Mouse (Mus musculus) thymus, adult 2 months (tissue): ENCODE data around the gene Esr1. TPM values are rescaled to one million over a fixed set of nuclear protein-coding genes. Genes with fewer than 3 reads are reported as not detected.

Experiments
- DNase-seq: peaks from one replicate; pipeline ENCODE4 v3.0.0; 2021
- H3K27ac ChIP-seq: fragments of 200-500 bp; 2 replicates; pipeline ENCODE4 v1.5.1; 2012; ENCODE audit warnings: low read length, control low read depth; ENCODE audit not compliant: control insufficient read depth, insufficient read depth
- H3K27me3 ChIP-seq: fragments of 200-500 bp; 2 replicates; pipeline ENCODE4 v1.6.1; 2012; ENCODE audit warnings: mild to moderate bottlenecking, low read length, moderate library complexity, mixed read lengths; ENCODE audit not compliant: control insufficient read depth, insufficient read depth
- H3K36me3 ChIP-seq: fragments of 200-500 bp; 2 replicates; pipeline ENCODE4 v1.6.1; 2012; ENCODE audit warnings: mild to moderate bottlenecking, low read length, moderate library complexity; ENCODE audit not compliant: control insufficient read depth, insufficient read depth
- H3K4me1 ChIP-seq: fragments of 200-500 bp; replicated peaks from 2 replicates; pipeline ENCODE4 v1.6.1; 2012; ENCODE audit warnings: low read length; ENCODE audit not compliant: control insufficient read depth, insufficient read depth
- H3K4me3 ChIP-seq: fragments of 200-500 bp; 2 replicates; pipeline ENCODE4 v1.5.1; 2012; ENCODE audit warnings: mild to moderate bottlenecking, low read length, control low read depth, moderate library complexity; ENCODE audit not compliant: control insufficient read depth, insufficient read depth
- CTCF ChIP-seq: fragments of 200-500 bp; IDR thresholded peaks from 2 replicates; pipeline ENCODE4 v1.5.1; 2012; ENCODE audit warnings: mild to moderate bottlenecking, control low read depth, low read length, moderate library complexity, borderline replicate concordance; ENCODE audit not compliant: control insufficient read depth, poor library complexity, insufficient read depth; ENCODE audit errors: extremely low read depth
- POLR2A ChIP-seq: fragments of 200-500 bp; IDR thresholded peaks from 2 replicates; pipeline ENCODE4 v1.6.1; 2012; ENCODE audit warnings: mild to moderate bottlenecking, low read length, control low read depth, moderate library complexity; ENCODE audit not compliant: control insufficient read depth, poor library complexity, insufficient read depth; ENCODE audit errors: extremely low read depth
- WGBS: fragments of 180-500 bp; shearing (Covaris S2); methylation state at CpG from one replicate; pipeline ENCODE4 v1.1.7; 2018; 5-methylcytosine and 5-hydroxymethylcytosine counted together
- polyA plus RNA-seq: library from polyadenylated mRNA; depleted of rRNA; stranded (reverse); fragments of >200 nt; gene quantifications from 2 replicates; pipeline ENCODE4 v1.2.3, GENCODE M21; 2012

The Esr1 gene
- polyA plus RNA-seq, 1 experiment: 3.4 TPM

GRCm38 (mm10) chr10:4909271-4909670 is 297.9 kb downstream of the Esr1 start:
- no peak for TF ChIP-seq CTCF
- TF ChIP-seq POLR2A: no peak
- Histone ChIP-seq H3K27me3 (no peaks in the 10 kb centered on the region), H3K4me3 (no peak overlapping the region), H3K27ac (no peak overlapping the region), H3K4me1 (no peaks in the 10 kb centered on the region), H3K36me3 (no peaks in the 10 kb centered on the region)
- 24% methylated on average over 2 of the region's 2 CpGs for WGBS
- peak; percentile 24 for DNase-seq

- Histone ChIP-seq H3K27me3 (no peaks in the 10 kb centered on the region), H3K36me3 (no peaks in the 10 kb centered on the region), H3K4me3 (no peak overlapping the region), H3K4me1 (no peaks in the 10 kb centered on the region), H3K27ac (no peak overlapping the region)
- TF ChIP-seq POLR2A: no peak
- TF ChIP-seq CTCF: no peak
- DNase-seq: no peak
- WGBS: 28% methylated on average over 4 of the region's 4 CpGs
Measured at GRCm38 (mm10) chr10:4910451-4910850, 299.1 kb downstream of the Esr1 start.

GRCm38 (mm10) chr10:4919046-4919445 is 307.7 kb downstream of the Esr1 start:
- no peak for TF ChIP-seq POLR2A
- no peak for DNase-seq
- no peak overlapping the region for H3K4me3 ChIP-seq
- no peak overlapping the region for H3K27ac ChIP-seq
- H3K36me3 ChIP-seq: no peaks in the 10 kb centered on the region
- 96% methylated on average over 4 of the region's 4 CpGs for WGBS
- H3K27me3 ChIP-seq: no peaks in the 10 kb centered on the region
- H3K4me1 ChIP-seq: no peaks in the 10 kb centered on the region

DNA sequence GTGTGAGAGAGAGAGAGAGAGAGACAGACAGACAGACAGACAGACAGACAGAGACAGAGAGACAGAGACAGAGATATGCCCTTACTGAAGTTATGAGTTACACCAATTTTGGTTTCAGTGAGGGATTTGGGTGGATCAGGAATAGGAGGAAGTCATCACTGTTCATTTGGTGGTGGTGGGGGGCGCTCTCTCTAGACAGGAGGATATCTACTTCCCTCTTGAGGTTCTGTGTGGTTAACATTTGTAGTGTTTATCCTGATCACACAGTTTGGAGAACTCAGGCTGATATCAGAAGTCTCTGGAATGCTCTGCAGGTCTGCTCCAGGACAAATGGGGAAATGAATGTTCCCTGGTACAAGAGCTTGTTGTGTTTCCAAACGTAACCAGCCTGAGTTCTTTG is 312.2 kb downstream of the Esr1 start:
- Histone ChIP-seq H3K4me1 (no peaks in the 10 kb centered on the region), H3K4me3 (no peak overlapping the region), H3K27me3 (no peaks in the 10 kb centered on the region), H3K36me3 (no peaks in the 10 kb centered on the region), H3K27ac (no peak overlapping the region)
- TF ChIP-seq CTCF (no peak), POLR2A (no peak)
- WGBS: 89% methylated on average over 2 of the region's 2 CpGs
- DNase-seq: no peak

DNA sequence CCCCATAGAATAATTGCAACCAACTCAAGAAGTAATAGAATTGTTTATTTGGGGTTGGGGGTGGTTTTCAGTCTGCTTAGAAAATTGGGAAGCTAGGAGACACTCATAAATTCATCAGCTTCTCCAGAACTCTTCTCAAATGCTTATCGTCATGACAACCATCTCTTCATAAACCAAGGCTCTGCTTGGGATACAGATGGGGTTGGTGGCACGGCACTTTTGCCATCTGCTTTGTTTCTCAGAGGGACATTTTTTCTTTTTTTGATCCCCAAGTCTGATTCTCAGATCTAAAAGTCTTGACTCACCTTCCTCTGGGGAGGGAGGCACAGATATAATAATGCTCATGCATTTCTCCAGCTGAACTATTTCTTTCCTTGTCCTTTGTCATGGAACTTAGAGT is 313.0 kb downstream of the Esr1 start:
- no peak for DNase-seq
- H3K27me3 ChIP-seq: no peaks in the 10 kb centered on the region
- 95% methylated on average over 2 of the region's 2 CpGs for WGBS

DNA sequence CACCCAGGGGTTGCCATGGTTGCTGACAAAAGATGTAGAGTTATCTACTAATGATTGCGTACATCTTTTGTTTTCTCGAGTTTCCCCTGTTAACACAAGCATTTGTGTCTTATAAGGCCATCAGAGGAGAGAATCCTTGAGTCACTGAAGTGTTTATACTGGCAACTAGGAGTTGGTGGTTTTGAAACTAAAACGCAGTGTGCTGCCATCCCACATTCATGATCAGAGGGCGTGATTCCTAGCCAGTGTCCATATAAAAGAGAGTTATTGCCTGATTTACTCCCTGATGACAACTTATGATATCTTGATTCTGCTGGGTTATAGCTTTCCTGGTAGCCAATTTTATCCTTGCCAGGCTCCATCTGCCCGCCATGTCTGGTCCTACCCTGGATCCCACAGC is 331.8 kb downstream of the Esr1 start:
- DNase-seq: no peak
- Histone ChIP-seq H3K4me3 (no peak overlapping the region), H3K4me1 (no peaks in the 10 kb centered on the region), H3K27ac (no peak overlapping the region), H3K36me3 (no peaks in the 10 kb centered on the region), H3K27me3 (no peaks in the 10 kb centered on the region)
- 94% methylated on average over 5 of the region's 5 CpGs for WGBS
- TF ChIP-seq POLR2A (no peak), CTCF (no peak)

More for the DNA sequence above, 313.0 kb downstream of the Esr1 start:
- H3K4me1 ChIP-seq: no peaks in the 10 kb centered on the region
- no peak overlapping the region for H3K4me3 ChIP-seq
- no peaks in the 10 kb centered on the region for H3K36me3 ChIP-seq
- TF ChIP-seq CTCF (no peak), POLR2A (no peak)
- H3K27ac ChIP-seq: no peak overlapping the region

GRCm38 (mm10) chr10:4944725-4945124 is 333.3 kb downstream of the Esr1 start:
- WGBS: 93% methylated on average over 2 of the region's 2 CpGs
- TF ChIP-seq POLR2A: no peak

More at GRCm38 (mm10) chr10:4944725-4945124, 333.3 kb downstream of the Esr1 start:
- Histone ChIP-seq H3K36me3 (no peaks in the 10 kb centered on the region), H3K27ac (no peak overlapping the region), H3K27me3 (no peaks in the 10 kb centered on the region), H3K4me1 (no peaks in the 10 kb centered on the region), H3K4me3 (no peak overlapping the region)
- DNase-seq: no peak
